ENCODE assay signal across 10 mouse cellular contexts in genomic region chr4:88439669-88440123, GRCm38 (mm10). TPM values are rescaled to one million over a fixed set of nuclear protein-coding genes. Genes with fewer than 3 reads are reported as not detected.
DNase-seq lines count a peak whose midpoint lies in the region; ATAC-seq lines count a peak whose summit lies in the region.
"Had no signal": no experiment of that assay in that cellular context is flagged by ENCODE, and none has a peak within 500 bp of the region (broad histone marks: within the 10 kb centered on the region; RNA-seq: fewer than 3 reads in every experiment).

No protein-coding gene starts in this region.

- no peaks in the 10 kb centered on the region for H3K36me3 ChIP-seq in kidney, embryonic 16.5 days (ENCODE audit: insufficient read depth, low read length)
- H3K36me3 ChIP-seq: limb, embryonic 10.5 days had no signal

- no peaks in the 10 kb centered on the region for H3K9me3 ChIP-seq in kidney, embryonic 16.5 days (ENCODE audit: low read length)
- H3K9me3 ChIP-seq: limb, embryonic 10.5 days had no signal

- peaks cover 21% of the 10 kb centered on the region for H3K4me1 ChIP-seq in kidney, embryonic 16.5 days (ENCODE audit: insufficient read depth, low read length)

- intact Hi-C loops in heart, postnatal 10 days (cut with DNase I), result loop anchor here (5.0 kb wide), 1 partner anchor 73 kb away; no protein-coding TSS in a partner anchor

- H3K27ac ChIP-seq in kidney, embryonic 16.5 days (ENCODE audit: low read length), result peak overlapping the region; percentile 22; the same call in 1 of the 2 replicates
- H3K27ac ChIP-seq: limb, embryonic 10.5 days had no signal

- DNase-seq in heart, adult 18-20 months, result peak; percentile 13 to 39
- no peak for DNase-seq in heart, postnatal 10 days
- DNase-seq in MEL-GATA-1-ER (ENCODE audit: extremely low read depth, low read depth), result peak; percentile 91
- peak; percentile 25 for DNase-seq in lung, postnatal 36 days
- DNase-seq in thymus, postnatal 4 days, result no peak
- DNase-seq in testis, postnatal 14 days (ENCODE audit: low spot score), result no peak
- no peak for DNase-seq in right cerebral cortex, postnatal 4 days
- DNase-seq: cerebellum, adult 18-20 months had no signal

- no peaks in the 10 kb centered on the region for H3K27me3 ChIP-seq in kidney, embryonic 16.5 days (ENCODE audit: insufficient read depth, low read length)

- H3K4me3 ChIP-seq in kidney, embryonic 16.5 days (ENCODE audit: low read length), result no peak overlapping the region
- H3K4me3 ChIP-seq: limb, embryonic 10.5 days had no signal

- no peak for ATAC-seq in kidney, embryonic 16.5 days (ENCODE audit: low FRiP score, low TSS enrichment)

- 62% methylated on average over 6 of the region's 6 CpGs for WGBS in kidney, embryonic 16.5 days

- H3K4me2 ChIP-seq in kidney, embryonic 16.5 days (replicated peaks; ENCODE audit: low read depth, low read length), result no peak overlapping the region

- H3K9ac ChIP-seq in kidney, embryonic 16.5 days (replicated peaks; ENCODE audit: low read length), result no peak overlapping the region

RNA-seq across cellular contexts. Expression of gene Hacd4, which starts 1.0 kb away (rescaled TPM):
- 1 to 10 TPM; 3.6 to 3.9 TPM for total RNA-seq in heart, adult 18-20 months (2021)
- 1 to 10 TPM; 4.9 to 6.0 TPM for total RNA-seq in heart, postnatal 10 days (2021)
- polyA plus RNA-seq in kidney, embryonic 16.5 days (2015; fragmentation: Nextera tagmentation; extraction: Ambion mirVana), result 20.3 and 21.1 TPM in 2 replicates

Comparison
In these comparisons a context has a peak if more than half of its experiments do, and no peak if none do; other contexts are left out.
1. DNase-seq: peak in heart, adult 18-20 months (2 of 2), MEL-GATA-1-ER (single experiment) and lung, postnatal 36 days (single experiment); none in heart, postnatal 10 days (0 of 2), thymus, postnatal 4 days (single experiment), testis, postnatal 14 days (single experiment) and right cerebral cortex, postnatal 4 days (single experiment).